Mouse (Mus musculus) lung, postnatal 0 days (tissue): ENCODE data around the gene Cyren. TPM values are rescaled to one million over a fixed set of nuclear protein-coding genes. Genes with fewer than 3 reads are reported as not detected.

Source experiments
- ATAC-seq: fragments of 200-750 bp; cut with Nextera tagmentation; 2 replicates; pipeline ENCODE4 v1.8.0; 2017; ENCODE audit warnings: moderate library complexity
- DNase-seq: peaks from one replicate; pipeline ENCODE4 v3.0.0-alpha.2; 2016; ENCODE audit warnings: low spot score
- H3K27ac ChIP-seq: fragments of 300-500 bp; sonication (generic); 2 replicates; pipeline ENCODE4 v1.5.1; 2014; ENCODE audit warnings: antibody characterized with exemption, mild to moderate bottlenecking, low read length, mixed read lengths
- H3K27me3 ChIP-seq: fragments of 300-500 bp; sonication (generic); replicated peaks from 2 replicates; pipeline ENCODE4 v1.6.1; 2014; ENCODE audit warnings: low read length, mixed read lengths; ENCODE audit not compliant: insufficient read depth
- H3K36me3 ChIP-seq: fragments of 300-500 bp; sonication (generic); 2 replicates; pipeline ENCODE4 v1.6.1; 2014; ENCODE audit warnings: low read length, mixed read lengths; ENCODE audit not compliant: insufficient read depth
- H3K4me1 ChIP-seq: fragments of 300-500 bp; sonication (generic); 2 replicates; pipeline ENCODE4 v1.6.1; 2014; ENCODE audit warnings: antibody characterized with exemption, low read depth, low read length, mixed read lengths; ENCODE audit not compliant: insufficient read depth
- H3K4me2 ChIP-seq: fragments of 300-500 bp; sonication (generic); replicated peaks from 2 replicates; pipeline ENCODE4 v1.6.1; 2014; ENCODE audit warnings: low read depth, mild to moderate bottlenecking, low read length, moderate library complexity, mixed read lengths
- H3K4me3 ChIP-seq: fragments of 300-500 bp; sonication (generic); 2 replicates; pipeline ENCODE4 v1.5.1; 2014; ENCODE audit warnings: low read depth, low read length
- H3K9ac ChIP-seq: fragments of 300-500 bp; sonication (generic); replicated peaks from 2 replicates; pipeline ENCODE4 v1.6.1; 2014; ENCODE audit warnings: low read depth, mild to moderate bottlenecking
- H3K9me3 ChIP-seq: fragments of 300-500 bp; sonication (generic); 2 replicates; pipeline ENCODE4 v1.6.1; 2016; ENCODE audit warnings: low read length, mixed read lengths
- CTCF ChIP-seq: IDR thresholded peaks from 2 replicates; pipeline ENCODE4 v1.5.1; 2016; ENCODE audit warnings: antibody characterized with exemption, mild to moderate bottlenecking
- EP300 ChIP-seq: IDR thresholded peaks from 2 replicates; pipeline ENCODE4 v1.6.1; 2016; ENCODE audit warnings: antibody characterized with exemption, mild to moderate bottlenecking, control low read depth
- WGBS: fragments of 180-500 bp; shearing (Covaris S2); extraction: QIAGEN DNeasy Blood & Tissue Kit; methylation state at CpG from one replicate; pipeline ENCODE4 v1.1.7; 2014; 5-methylcytosine and 5-hydroxymethylcytosine counted together
- polyA plus RNA-seq: library from polyadenylated mRNA; unstranded; fragments of >200 nt; fragmentation: Nextera tagmentation; extraction: Ambion mirVana; gene quantifications from 2 replicates; pipeline ENCODE4 v1.2.1, GENCODE M21; 2015

The Cyren gene
- polyA plus RNA-seq, 1 experiment from 2014 or later: 12.6 TPM

GRCm38 (mm10) chr6:34919146-34919545 is 41.3 kb upstream of the Cyren start:
- 79% methylated on average over 7 of the region's 7 CpGs for WGBS

GRCm38 (mm10) chr6:34914462-34914861 is 36.6 kb upstream of the Cyren start:
- Histone ChIP-seq H3K4me1 (peaks cover 8% of the 10 kb centered on the region; the same call in 1 of the 2 replicates), H3K4me3 (no peak overlapping the region), H3K27me3 (no peaks in the 10 kb centered on the region), H3K9me3 (no peaks in the 10 kb centered on the region), H3K4me2 (no peak overlapping the region), H3K36me3 (no peaks in the 10 kb centered on the region), H3K27ac (no peak overlapping the region), H3K9ac (no peak overlapping the region)
- TF ChIP-seq CTCF (no peak), EP300 (no peak)
- no peak for ATAC-seq
- no peak for DNase-seq
- WGBS: 80% methylated on average over 3 of the region's 3 CpGs

More at GRCm38 (mm10) chr6:34919146-34919545, 41.3 kb upstream of the Cyren start:
- Histone ChIP-seq H3K9me3 (no peaks in the 10 kb centered on the region), H3K4me2 (no peak overlapping the region), H3K27ac (no peak overlapping the region), H3K27me3 (no peaks in the 10 kb centered on the region), H3K36me3 (no peaks in the 10 kb centered on the region), H3K9ac (no peak overlapping the region), H3K4me3 (no peak overlapping the region), H3K4me1 (no peaks in the 10 kb centered on the region)
- TF ChIP-seq CTCF (no peak), EP300 (no peak)
- ATAC-seq: no peak
- DNase-seq: no peak

GRCm38 (mm10) chr6:34913341-34914040 is 35.6 kb upstream of the Cyren start:
- TF ChIP-seq EP300 (no peak), CTCF (no peak)
- no peaks in the 10 kb centered on the region for H3K9me3 ChIP-seq
- H3K27me3 ChIP-seq: no peaks in the 10 kb centered on the region
- H3K4me3 ChIP-seq: no peak overlapping the region
- H3K36me3 ChIP-seq: no peaks in the 10 kb centered on the region
- 87% methylated on average over 13 of the region's 13 CpGs for WGBS
- no peak overlapping the region for H3K9ac ChIP-seq
- H3K27ac ChIP-seq: no peak overlapping the region
- DNase-seq (no peak), ATAC-seq (no peak)
- peaks cover 8% of the 10 kb centered on the region; the same call in 1 of the 2 replicates for H3K4me1 ChIP-seq
- H3K4me2 ChIP-seq: no peak overlapping the region

- H3K27ac ChIP-seq: peak within 1 kb of the TSS; percentile 89
- no peaks in the 10 kb centered on the region for H3K9me3 ChIP-seq
- under 1% methylated on average over 49 of the region's 64 CpGs for WGBS
- H3K4me2 ChIP-seq: peak within 1 kb of the TSS; percentile 72
- ATAC-seq (peak; percentile 96), DNase-seq (peak; percentile 95)
- peak within 1 kb of the TSS; percentile 79 for H3K4me3 ChIP-seq
- no peaks in the 10 kb centered on the region for H3K27me3 ChIP-seq
- H3K4me1 ChIP-seq: peaks cover 12% of the 10 kb centered on the region; the same call in 1 of the 2 replicates
- peak within 1 kb of the TSS; percentile 52 for H3K9ac ChIP-seq
- TF ChIP-seq EP300 (no peak), CTCF (peak; percentile 49; the same call in 1 of the 2 replicates)
- H3K36me3 ChIP-seq: peaks cover under 1% of the 10 kb centered on the region; the same call in 1 of the 2 replicates
Observed at GRCm38 (mm10) chr6:34910371-34911219, 32.7 kb upstream of the Cyren start, which contains the start of gene Wdr91. Wdr91 (minus strand) TSS chr6:34910876.

- peak; percentile 38 for DNase-seq
- Histone ChIP-seq H3K27me3 (no peaks in the 10 kb centered on the region), H3K9ac (peak overlapping the region; percentile 52), H3K27ac (peak overlapping the region; percentile 89), H3K9me3 (no peaks in the 10 kb centered on the region), H3K36me3 (peaks cover 7% of the 10 kb centered on the region; the same call in 1 of the 2 replicates), H3K4me1 (peaks cover 17% of the 10 kb centered on the region; the same call in 1 of the 2 replicates), H3K4me3 (peak overlapping the region; percentile 79), H3K4me2 (peak overlapping the region; percentile 72)
- no peak for ATAC-seq
- WGBS: 33% methylated on average over 8 of the region's 8 CpGs
- TF ChIP-seq EP300: no peak
- TF ChIP-seq CTCF: no peak
Observed at GRCm38 (mm10) chr6:34909631-34910345, 31.9 kb upstream of the Cyren start.
